Mouse (Mus musculus) kidney, postnatal 4 days (tissue): ENCODE results near the gene 9130019O22Rik.
A peak's percentile ranks its signal among the peaks of the same experiment; 100 is the strongest.
"Not testable (repeated sequence)": the region's sequence is repeated elsewhere in the genome, so short reads cannot be mapped to it uniquely, and the experiment has no call there.

Experiments
- DNase-seq, 2 experiments: peaks; one replicate each; pipeline ENCODE4 v3.0.0; 2021; ENCODE audit warnings: mixed read lengths in 2 of 2

9130019O22Rik gene

GRCm38 (mm10) chr7:127386641-127387392, at the start of gene 9130019O22Rik:
TSS of gene 9130019O22Rik (minus strand) at chr7:127387166.
- DNase-seq: peak; percentile 91 to 95

GRCm38 (mm10) chr7:127435206-127435605, 48.2 kb upstream of the 9130019O22Rik start:
- no peak for DNase-seq

GRCm38 (mm10) chr7:127426354-127426753, 39.4 kb upstream of the 9130019O22Rik start:
- peak in 1 of 2 experiments; percentile 6 for DNase-seq

GRCm38 (mm10) chr7:127425911-127426310, 38.9 kb upstream of the 9130019O22Rik start:
- DNase-seq: no peak

GRCm38 (mm10) chr7:127425291-127425690, 38.3 kb upstream of the 9130019O22Rik start:
- DNase-seq: no peak

GRCm38 (mm10) chr7:127422247-127422646, 35.3 kb upstream of the 9130019O22Rik start:
- DNase-seq: peak in 1 of 2 experiments; percentile 56

- DNase-seq: peak; percentile 98
Measured at GRCm38 (mm10) chr7:127421388-127422191, 34.6 kb upstream of the 9130019O22Rik start, which contains the start of gene Zfp688. TSS of gene Zfp688 (minus strand) at chr7:127422068.

- DNase-seq: no peak
Measured at GRCm38 (mm10) chr7:127411418-127411817, 24.5 kb upstream of the 9130019O22Rik start.

- peak; percentile 92 to 95 for DNase-seq
Measured at GRCm38 (mm10) chr7:127406002-127406987, 19.3 kb upstream of the 9130019O22Rik start, which contains the start of gene Zfp764. TSS of gene Zfp764 (minus strand) at chr7:127406822.

- DNase-seq: not testable (repeated sequence)
Measured at GRCm38 (mm10) chr7:127404101-127404500, 17.1 kb upstream of the 9130019O22Rik start.

GRCm38 (mm10) chr7:127402980-127403379, 16.0 kb upstream of the 9130019O22Rik start:
- DNase-seq: no peak

- DNase-seq: no peak
Measured at GRCm38 (mm10) chr7:127400355-127400754, 13.4 kb upstream of the 9130019O22Rik start.

GRCm38 (mm10) chr7:127393944-127394333, 7.0 kb upstream of the 9130019O22Rik start:
- DNase-seq: no peak

GRCm38 (mm10) chr7:127393157-127393943, 6.4 kb upstream of the 9130019O22Rik start, which contains the start of gene E430018J23Rik:
TSS of gene E430018J23Rik (minus strand) at chr7:127393629.
- peak; percentile 97 to 98 for DNase-seq

- DNase-seq: no peak
Measured at GRCm38 (mm10) chr7:127392251-127392824, 5.4 kb upstream of the 9130019O22Rik start.

GRCm38 (mm10) chr7:127391538-127391937, 4.6 kb upstream of the 9130019O22Rik start:
- DNase-seq: no peak

GRCm38 (mm10) chr7:127390306-127390705, 3.3 kb upstream of the 9130019O22Rik start:
- no peak for DNase-seq

- DNase-seq: not testable (repeated sequence)
Measured at GRCm38 (mm10) chr7:127388201-127388600, 1.2 kb upstream of the 9130019O22Rik start.

- DNase-seq: not testable (repeated sequence)
Measured at GRCm38 (mm10) chr7:127385560-127385959, 1.4 kb downstream of the 9130019O22Rik start.

- DNase-seq: no peak
Measured at GRCm38 (mm10) chr7:127378310-127378921, 8.6 kb downstream of the 9130019O22Rik start.
